8 mouse cellular contexts compared by ENCODE assay signal in genomic region chr11:43835456-43835855, GRCm38 (mm10).
A peak's percentile ranks its signal among the peaks of the same experiment; 100 is the strongest.
DNase-seq lines count a peak whose midpoint lies in the region; ATAC-seq and TF ChIP-seq lines count a peak whose summit lies in the region.
"Had no signal": no experiment of that assay in that cellular context is flagged by ENCODE, and none has a peak within 500 bp of the region (broad histone marks: within the 10 kb centered on the region; RNA-seq: fewer than 3 reads in every experiment).

No protein-coding gene starts in this region.

- no peaks in the 10 kb centered on the region for H3K36me3 ChIP-seq in forebrain, embryonic 15.5 days
- H3K36me3 ChIP-seq in intestine, embryonic 15.5 days, result no peaks in the 10 kb centered on the region
- no peaks in the 10 kb centered on the region for H3K36me3 ChIP-seq in neural tube, embryonic 12.5 days

- peaks cover 21% of the 10 kb centered on the region for H3K27me3 ChIP-seq in forebrain, embryonic 15.5 days
- peaks cover 20% of the 10 kb centered on the region for H3K27me3 ChIP-seq in intestine, embryonic 15.5 days (replicated peaks)
- H3K27me3 ChIP-seq in neural tube, embryonic 12.5 days (replicated peaks), result peaks cover 8% of the 10 kb centered on the region

- DNase-seq in left cerebral cortex, adult 2 months (ENCODE audit: extremely low spot score in 1 of 2, low spot score in 2 of 2), result no peak
- no peak for DNase-seq in left cerebral cortex, postnatal 10 days (ENCODE audit: extremely low spot score in 1 of 2, low spot score in 2 of 2)
- DNase-seq in gastrocnemius, postnatal 14 days, result no peak
- no peak for DNase-seq in adrenal gland, adult 18-20 months (ENCODE audit: low spot score in 2 of 2)
- DNase-seq: spleen, adult 18-20 months had no signal

- peaks cover 9% of the 10 kb centered on the region; the same call in 1 of the 2 replicates for H3K4me1 ChIP-seq in forebrain, embryonic 15.5 days
- no peaks in the 10 kb centered on the region for H3K4me1 ChIP-seq in intestine, embryonic 15.5 days (replicated peaks)
- 0 out of 2 replicates have a peak, but pooled peaks cover 3% of the 10 kb centered on the region for H3K4me1 ChIP-seq in neural tube, embryonic 12.5 days

- peak overlapping the region; percentile 79; the same call in 1 of the 2 replicates for H3K4me2 ChIP-seq in forebrain, embryonic 15.5 days (replicated peaks)
- peak overlapping the region; percentile 92; the same call in 1 of the 2 replicates for H3K4me2 ChIP-seq in intestine, embryonic 15.5 days (replicated peaks)
- H3K4me2 ChIP-seq in neural tube, embryonic 12.5 days (replicated peaks), result peak overlapping the region; percentile 82

- TF ChIP-seq CTCF in left cerebral cortex, adult 2 months (IDR thresholded peaks at IDR 0.05), result no peak

- no peak overlapping the region for H3K27ac ChIP-seq in left cerebral cortex, adult 2 months
- H3K27ac ChIP-seq in forebrain, embryonic 15.5 days (replicated peaks), result no peak overlapping the region
- H3K27ac ChIP-seq in intestine, embryonic 15.5 days, result no peak overlapping the region
- H3K27ac ChIP-seq in neural tube, embryonic 12.5 days, result no peak overlapping the region

- H3K4me3 ChIP-seq in left cerebral cortex, adult 2 months, result peak overlapping the region; percentile 46
- peak overlapping the region; percentile 55 for H3K4me3 ChIP-seq in forebrain, embryonic 15.5 days
- H3K4me3 ChIP-seq in intestine, embryonic 15.5 days (replicated peaks), result no peak overlapping the region
- H3K4me3 ChIP-seq in neural tube, embryonic 12.5 days, result peak overlapping the region; percentile 53; the same call in 1 of the 2 replicates

- 0 out of 2 replicates have a peak overlapping the region, but pooled peaks have one; percentile 44 for H3K9ac ChIP-seq in forebrain, embryonic 15.5 days (replicated peaks)
- no peak overlapping the region for H3K9ac ChIP-seq in intestine, embryonic 15.5 days
- 0 out of 2 replicates have a peak overlapping the region, but pooled peaks have one; percentile 64 for H3K9ac ChIP-seq in neural tube, embryonic 12.5 days

- 97% methylated on average over 15 of the region's 15 CpGs for WGBS in forebrain, embryonic 15.5 days
- 93% methylated on average over 15 of the region's 15 CpGs for WGBS in intestine, embryonic 15.5 days
- 93% methylated on average over 15 of the region's 15 CpGs for WGBS in neural tube, embryonic 12.5 days

- intact Hi-C loops in left cerebral cortex, adult 2 months (cut with DNase I), result no loop called here
- intact Hi-C loops in left cerebral cortex, postnatal 10 days (cut with DNase I), result no loop called here
- intact Hi-C loops in gastrocnemius, postnatal 14 days (cut with DNase I; ENCODE audit: low total_unique reads), result loop anchor here (5.0 kb wide), 2 partner anchors 377 to 497 kb away; no protein-coding TSS in a partner anchor

- peak; percentile 2; the same call in 1 of the 2 replicates for ATAC-seq in forebrain, embryonic 15.5 days (replicated peaks)
- ATAC-seq in intestine, embryonic 15.5 days, result no peak
- no peak for ATAC-seq in neural tube, embryonic 12.5 days (ENCODE audit: low FRiP score, low read depth)

- no peaks in the 10 kb centered on the region for H3K9me3 ChIP-seq in forebrain, embryonic 15.5 days
- no peaks in the 10 kb centered on the region for H3K9me3 ChIP-seq in intestine, embryonic 15.5 days
- H3K9me3 ChIP-seq in neural tube, embryonic 12.5 days, result no peaks in the 10 kb centered on the region
